Mouse (Mus musculus): ENCODE measurements around the gene Trappc13. TPM values are rescaled to one million over a fixed set of nuclear protein-coding genes. Genes with fewer than 3 reads are reported as not detected.
A peak's percentile ranks its signal among the peaks of the same experiment; 100 is the strongest.

The Trappc13 gene
- polyA plus RNA-seq, 1 experiment from 2014 or later = 60.9 TPM

DNA sequence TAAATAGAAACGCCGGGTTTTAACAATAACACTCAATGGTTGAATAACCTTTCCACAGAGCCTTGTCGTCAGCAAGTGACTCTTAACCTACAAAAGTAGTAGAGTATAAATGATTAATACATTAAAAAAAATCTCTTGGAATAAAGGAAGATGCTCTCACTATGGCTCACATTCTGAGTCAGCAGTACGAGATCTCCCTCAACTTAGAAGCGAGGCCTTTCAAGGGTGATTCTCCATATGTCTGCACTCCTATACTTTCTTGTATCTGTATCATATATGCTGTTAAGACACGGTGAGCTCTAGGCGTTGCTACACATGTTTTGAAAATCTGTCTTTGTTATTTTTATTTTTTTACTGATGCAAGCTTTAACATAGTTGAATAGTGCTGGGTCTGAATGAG lies 67.7 kb downstream of the Trappc13 start:
- Histone ChIP-seq H3K4me2 (replicated peaks) (peak overlapping the region; percentile 95), H3K9ac (peak overlapping the region; percentile 84), H3K36me3 (peaks cover 16% of the 10 kb centered on the region), H3K4me3 (peak overlapping the region; percentile 84), H3K27ac (no peak overlapping the region), H3K9me3 (no peaks in the 10 kb centered on the region), H3K27me3 (no peaks in the 10 kb centered on the region), H3K4me1 (peaks cover 11% of the 10 kb centered on the region)
- no peak for ATAC-seq (ENCODE audit: low FRiP score, low read depth)
- WGBS = 52% methylated on average over 7 of the region's 7 CpGs

DNA sequence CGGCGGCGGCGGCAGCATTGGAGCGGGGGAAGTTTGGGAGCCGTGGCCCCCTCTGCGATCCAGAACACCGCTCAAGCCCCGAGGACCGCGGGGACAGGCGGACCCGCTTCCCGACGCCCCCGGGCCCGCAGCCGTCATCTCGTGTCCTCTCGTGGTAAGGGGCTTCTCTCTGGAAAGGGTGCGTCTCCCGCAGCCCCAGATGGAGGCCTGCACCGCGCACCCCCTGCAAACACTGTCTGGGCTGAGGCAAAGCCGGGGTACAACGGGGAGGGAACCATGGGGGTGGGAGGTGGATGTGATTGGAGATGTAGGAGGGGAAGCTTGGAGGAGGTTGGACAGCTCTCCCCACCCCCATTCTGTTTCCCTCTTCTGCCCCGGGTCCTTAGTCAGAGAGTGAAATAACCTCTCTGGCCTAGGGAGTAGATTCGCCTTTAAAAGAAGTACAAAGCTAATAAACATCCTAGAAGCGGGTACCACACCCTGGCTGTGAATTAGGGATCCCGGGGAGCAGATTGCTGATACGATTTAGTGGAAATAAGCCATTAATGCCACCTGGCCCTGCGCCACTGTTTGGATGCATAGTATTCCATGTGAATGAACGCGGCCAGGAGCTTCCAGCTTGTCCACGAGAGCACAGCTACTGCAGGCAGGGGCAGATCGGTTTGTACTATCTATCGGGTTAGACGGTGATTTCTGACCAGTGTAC lies 68.3 kb downstream of the Trappc13 start:
- H3K36me3 ChIP-seq = peaks cover 10% of the 10 kb centered on the region
- peak overlapping the region; percentile 84 for H3K9ac ChIP-seq
- 0 out of 2 replicates have a peak overlapping the region, but pooled peaks have one; percentile 33 for H3K27ac ChIP-seq
- peak; percentile 80 for ATAC-seq (ENCODE audit: low FRiP score, low read depth)
- H3K9me3 ChIP-seq = no peaks in the 10 kb centered on the region
- peak overlapping the region; percentile 84 for H3K4me3 ChIP-seq
- 2% methylated on average over 38 of the region's 38 CpGs for WGBS
- peak overlapping the region; percentile 95 for H3K4me2 ChIP-seq (replicated peaks)
- H3K4me1 ChIP-seq = peaks cover 11% of the 10 kb centered on the region
- no peaks in the 10 kb centered on the region for H3K27me3 ChIP-seq

DNA sequence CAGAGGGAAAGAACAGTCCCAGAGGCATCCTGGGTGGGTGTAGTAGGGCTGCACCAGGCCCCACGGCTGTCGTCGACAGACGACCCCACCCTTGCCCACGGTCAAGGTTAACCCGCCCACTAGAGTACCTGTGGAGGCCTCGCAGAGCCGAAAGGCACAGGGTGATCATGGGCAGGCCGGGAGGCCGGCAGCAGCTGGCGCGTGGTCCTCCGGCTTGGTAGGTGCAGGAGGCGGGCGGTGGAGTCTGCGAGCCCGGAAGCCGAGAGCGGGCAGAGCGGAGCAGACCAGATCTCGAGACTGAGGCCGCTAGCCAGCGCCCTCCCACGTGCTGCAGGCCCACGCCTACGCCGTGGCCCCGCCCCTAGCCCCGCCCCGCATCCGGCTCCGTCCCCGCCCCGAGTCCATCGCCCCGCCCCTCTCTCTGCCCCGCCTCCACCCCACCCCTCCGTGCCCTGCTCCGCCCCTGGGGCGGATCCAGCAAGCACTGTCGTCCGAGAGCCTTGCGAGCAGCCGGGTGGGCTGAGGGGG lies 68.9 kb downstream of the Trappc13 start, which contains the start of the genes Nln and Sgtb:
TSS of gene Nln (minus strand) at position 327 of the 528 bp plus-strand sequence.
TSS of gene Sgtb (plus strand) at position 454 of the 528 bp plus-strand sequence.
- 1% methylated on average over 40 of the region's 44 CpGs for WGBS
- peak; percentile 96 for ATAC-seq (ENCODE audit: low FRiP score, low read depth)

DNA sequence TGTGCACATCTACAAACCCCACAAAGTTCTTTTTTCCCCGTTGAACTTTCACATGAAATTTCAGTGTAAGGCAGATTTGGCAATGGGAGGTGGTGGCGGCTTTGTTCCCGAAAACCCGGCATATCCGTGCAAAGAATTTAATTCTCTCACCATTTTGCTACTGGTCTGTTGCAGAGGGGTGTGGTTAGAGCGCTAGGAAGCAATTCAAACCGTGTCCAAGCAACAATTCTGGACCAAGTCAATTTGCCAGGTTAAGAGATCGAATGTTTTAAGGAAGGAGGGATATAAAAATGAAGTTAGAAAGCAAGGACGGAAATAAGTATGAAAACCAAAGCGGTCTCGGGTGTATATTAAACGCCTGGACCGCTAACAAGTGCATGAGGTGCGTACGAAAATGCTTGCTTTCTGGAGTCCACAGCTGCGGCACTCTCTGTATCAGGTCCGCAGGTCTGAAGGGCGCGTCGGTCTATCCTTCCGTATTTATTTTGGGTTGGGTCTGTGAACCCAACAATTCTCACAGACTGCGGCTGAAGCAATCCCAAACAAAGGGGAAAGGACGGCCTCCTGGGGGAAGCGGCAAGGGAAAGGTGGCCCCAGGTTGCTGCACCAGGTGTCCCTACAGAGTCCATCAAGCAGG lies 69.5 kb downstream of the Trappc13 start:
- peak; percentile 12 for ATAC-seq (ENCODE audit: low FRiP score, low read depth)
- H3K36me3 ChIP-seq = peaks cover under 1% of the 10 kb centered on the region
- peak overlapping the region; percentile 67 for H3K9ac ChIP-seq
- peak overlapping the region; percentile 95 for H3K4me2 ChIP-seq (replicated peaks)
- H3K4me1 ChIP-seq = peaks cover 11% of the 10 kb centered on the region
- WGBS = 1% methylated on average over 24 of the region's 24 CpGs
- no peaks in the 10 kb centered on the region for H3K27me3 ChIP-seq
- H3K4me3 ChIP-seq = peak overlapping the region; percentile 84
- H3K27ac ChIP-seq = 0 out of 2 replicates have a peak overlapping the region, but pooled peaks have one; percentile 48
- peaks cover 8% of the 10 kb centered on the region for H3K9me3 ChIP-seq

More for the DNA sequence above, 68.9 kb downstream of the Trappc13 start, which contains the start of the genes Nln and Sgtb:
- peaks cover 4% of the 10 kb centered on the region for H3K36me3 ChIP-seq
- peak within 1 kb of the TSS; percentile 84 for H3K9ac ChIP-seq
- peaks cover 11% of the 10 kb centered on the region for H3K4me1 ChIP-seq
- H3K4me2 ChIP-seq (replicated peaks) = peak within 1 kb of the TSS; percentile 95
- H3K4me3 ChIP-seq = peak within 1 kb of the TSS; percentile 84
- H3K27me3 ChIP-seq = no peaks in the 10 kb centered on the region
- H3K27ac ChIP-seq = 0 out of 2 replicates have a peak within 1 kb of the TSS, but pooled peaks have one; percentile 48
- H3K9me3 ChIP-seq = peaks cover 5% of the 10 kb centered on the region

DNA sequence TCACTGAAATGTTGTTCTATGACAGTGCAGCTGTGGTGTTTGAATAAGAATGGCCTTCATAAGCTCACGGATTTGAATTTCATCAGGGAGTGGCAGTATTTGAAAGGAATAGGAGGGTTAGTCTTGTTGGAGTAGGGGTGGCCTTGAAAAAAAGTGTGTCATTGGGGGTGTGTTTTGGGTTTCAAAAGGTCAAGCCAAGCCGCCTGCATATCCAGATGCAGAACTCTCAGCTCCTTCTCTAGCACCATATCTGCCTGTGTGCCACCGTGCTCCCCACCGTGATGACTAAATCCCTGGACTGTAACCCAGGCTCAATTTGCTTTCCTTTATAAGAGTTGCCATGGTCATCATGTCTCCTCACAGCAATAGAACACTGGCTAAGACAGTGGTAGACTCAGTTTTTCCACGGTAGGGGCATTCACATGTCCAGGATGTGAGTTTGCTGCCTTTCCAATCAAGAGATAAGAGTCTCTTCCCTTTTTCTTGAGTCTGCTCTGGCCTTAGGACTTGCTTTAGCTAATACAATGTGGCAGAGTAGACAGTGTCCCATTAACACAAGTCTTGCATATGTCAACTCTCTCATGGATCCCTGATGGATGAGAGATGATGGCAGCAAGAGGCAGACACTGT lies 76.5 kb downstream of the Trappc13 start:
- Histone ChIP-seq H3K9ac (no peak overlapping the region), H3K4me2 (replicated peaks) (no peak overlapping the region), H3K27me3 (no peaks in the 10 kb centered on the region), H3K4me3 (no peak overlapping the region), H3K4me1 (no peaks in the 10 kb centered on the region), H3K9me3 (peaks cover 8% of the 10 kb centered on the region), H3K27ac (no peak overlapping the region), H3K36me3 (no peaks in the 10 kb centered on the region; the same call in 1 of the 2 replicates)
- no peak for ATAC-seq (ENCODE audit: low FRiP score, low read depth)
- WGBS = 90% methylated on average over 5 of the region's 5 CpGs

DNA sequence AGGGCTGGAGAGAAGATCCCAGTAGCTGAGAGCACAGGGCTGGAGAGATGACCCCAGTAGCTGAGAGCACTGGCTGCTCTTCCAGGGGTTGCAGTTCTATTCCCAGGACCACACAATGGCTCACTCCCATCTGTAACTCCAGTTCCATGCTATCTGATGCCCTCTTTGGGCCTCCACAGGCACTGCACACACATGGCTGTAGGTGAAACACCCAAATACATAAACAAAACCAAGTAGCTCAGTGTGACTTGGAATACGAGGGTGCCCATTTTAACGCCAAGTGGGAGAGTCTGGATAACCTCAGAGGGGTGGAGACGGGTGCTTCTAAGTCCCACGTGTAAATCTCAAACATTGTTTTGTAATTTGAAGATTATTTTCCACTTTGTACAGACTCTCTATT lies 77.9 kb downstream of the Trappc13 start:
- WGBS = 84% methylated on average over 4 of the region's 4 CpGs
- Histone ChIP-seq H3K27me3 (no peaks in the 10 kb centered on the region), H3K9me3 (peaks cover 8% of the 10 kb centered on the region), H3K4me1 (no peaks in the 10 kb centered on the region), H3K4me3 (no peak overlapping the region), H3K36me3 (no peaks in the 10 kb centered on the region; the same call in 1 of the 2 replicates), H3K9ac (no peak overlapping the region), H3K27ac (no peak overlapping the region), H3K4me2 (replicated peaks) (no peak overlapping the region)
- ATAC-seq (ENCODE audit: low FRiP score, low read depth) = no peak

DNA sequence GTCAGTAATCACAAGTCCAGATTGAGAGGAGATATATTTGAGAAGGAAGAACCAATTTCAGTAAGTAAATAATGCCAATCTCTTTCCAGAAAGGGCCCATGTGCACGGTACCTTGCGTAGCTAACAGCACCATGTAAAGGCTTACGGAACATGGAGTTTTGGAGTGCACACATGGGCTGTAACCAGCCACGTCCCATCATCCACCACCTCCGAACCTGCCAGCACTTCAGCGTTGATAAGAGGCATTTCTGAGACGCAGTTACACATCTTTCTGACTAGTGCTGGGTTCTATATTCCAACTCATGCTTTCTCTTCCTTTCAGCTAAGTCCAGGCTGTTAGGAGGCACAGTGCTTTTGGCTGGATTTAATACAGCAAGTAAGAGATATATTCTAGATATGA lies 81.1 kb downstream of the Trappc13 start:
- no peaks in the 10 kb centered on the region for H3K9me3 ChIP-seq
- no peaks in the 10 kb centered on the region for H3K36me3 ChIP-seq
- peaks cover 7% of the 10 kb centered on the region; the same call in 1 of the 2 replicates for H3K4me1 ChIP-seq
- 93% methylated on average over 7 of the region's 7 CpGs for WGBS
- no peak overlapping the region for H3K4me3 ChIP-seq
- H3K9ac ChIP-seq = no peak overlapping the region
- no peak for ATAC-seq (ENCODE audit: low FRiP score, low read depth)
- no peak overlapping the region for H3K4me2 ChIP-seq (replicated peaks)
- no peak overlapping the region for H3K27ac ChIP-seq
- no peaks in the 10 kb centered on the region for H3K27me3 ChIP-seq

DNA sequence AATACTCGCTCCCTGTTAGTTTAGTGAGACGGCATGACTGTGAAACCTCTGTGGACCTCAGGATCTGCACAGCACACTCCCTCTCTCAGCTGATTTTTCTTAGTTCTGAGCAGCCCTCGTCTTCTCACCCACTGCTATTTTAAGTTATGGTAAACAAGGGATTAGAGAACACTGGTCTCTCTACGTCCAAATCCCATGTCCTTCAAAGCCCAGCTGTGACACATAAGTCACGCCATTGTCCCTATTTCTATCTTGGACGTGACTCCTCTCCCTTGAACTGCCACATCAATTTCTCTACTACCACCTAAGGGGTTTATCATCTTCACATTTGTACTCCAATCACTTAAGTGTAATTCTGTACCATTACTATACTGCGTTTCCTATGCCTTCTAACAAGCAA lies 82.3 kb downstream of the Trappc13 start:
- Histone ChIP-seq H3K4me3 (no peak overlapping the region), H3K4me2 (replicated peaks) (no peak overlapping the region), H3K27ac (no peak overlapping the region), H3K27me3 (no peaks in the 10 kb centered on the region), H3K9ac (no peak overlapping the region), H3K4me1 (peaks cover 7% of the 10 kb centered on the region; the same call in 1 of the 2 replicates), H3K9me3 (no peaks in the 10 kb centered on the region), H3K36me3 (no peaks in the 10 kb centered on the region)
- 71% methylated on average over 7 of the region's 7 CpGs for WGBS
- no peak for ATAC-seq (ENCODE audit: low FRiP score, low read depth)

DNA sequence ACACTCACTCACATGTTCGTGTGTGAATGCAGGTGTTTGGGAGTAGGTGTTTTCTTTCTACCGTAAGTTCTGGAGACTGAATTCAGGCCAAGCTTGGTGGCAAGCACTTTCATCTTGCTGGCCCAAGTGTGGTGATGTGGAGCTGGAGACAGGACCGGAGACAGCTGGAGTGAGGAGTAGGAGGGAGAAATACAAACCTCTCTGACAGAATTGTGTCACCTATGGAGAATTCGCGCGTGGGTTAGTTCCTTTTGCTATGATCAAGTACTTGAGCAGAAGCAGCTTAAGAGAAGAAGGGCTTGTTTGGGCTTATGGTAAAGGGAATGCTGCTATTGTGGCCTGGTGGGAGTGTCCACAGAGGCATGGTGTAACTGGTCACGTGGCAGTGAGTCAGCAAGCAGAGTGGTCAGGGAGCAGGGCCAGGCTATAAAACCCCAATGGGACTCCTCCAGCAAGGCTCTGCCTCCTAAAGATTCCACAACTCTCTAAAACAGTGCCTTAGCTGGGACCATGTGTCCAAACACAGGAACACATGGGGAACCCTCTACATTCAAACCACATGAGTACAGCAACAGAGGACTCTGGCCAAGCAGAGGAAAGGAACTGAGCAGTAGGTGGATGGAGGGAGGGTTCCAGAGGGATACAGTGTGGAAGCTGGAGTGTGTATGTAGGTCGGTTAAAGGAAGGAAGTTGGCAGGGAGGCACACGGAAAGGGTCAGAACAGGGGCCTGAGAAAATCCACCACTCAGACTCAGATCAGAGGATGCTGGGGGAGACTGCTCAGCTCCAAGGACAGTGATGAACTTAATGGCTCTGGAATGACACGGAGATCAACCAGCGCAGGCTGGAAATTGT lies 83.5 kb downstream of the Trappc13 start:
- no peaks in the 10 kb centered on the region for H3K9me3 ChIP-seq
- WGBS = 76% methylated on average over 11 of the region's 11 CpGs
- no peak for ATAC-seq (ENCODE audit: low FRiP score, low read depth)

More for the DNA sequence above, 83.5 kb downstream of the Trappc13 start:
- no peak overlapping the region for H3K27ac ChIP-seq
- no peak overlapping the region for H3K4me2 ChIP-seq (replicated peaks)
- no peak overlapping the region for H3K4me3 ChIP-seq
- H3K4me1 ChIP-seq = peaks cover 7% of the 10 kb centered on the region; the same call in 1 of the 2 replicates
- H3K27me3 ChIP-seq = no peaks in the 10 kb centered on the region
- H3K36me3 ChIP-seq = no peaks in the 10 kb centered on the region
- no peak overlapping the region for H3K9ac ChIP-seq
